Mouse (Mus musculus): Measurements from ENCODE around the gene Inf2.

DNA sequence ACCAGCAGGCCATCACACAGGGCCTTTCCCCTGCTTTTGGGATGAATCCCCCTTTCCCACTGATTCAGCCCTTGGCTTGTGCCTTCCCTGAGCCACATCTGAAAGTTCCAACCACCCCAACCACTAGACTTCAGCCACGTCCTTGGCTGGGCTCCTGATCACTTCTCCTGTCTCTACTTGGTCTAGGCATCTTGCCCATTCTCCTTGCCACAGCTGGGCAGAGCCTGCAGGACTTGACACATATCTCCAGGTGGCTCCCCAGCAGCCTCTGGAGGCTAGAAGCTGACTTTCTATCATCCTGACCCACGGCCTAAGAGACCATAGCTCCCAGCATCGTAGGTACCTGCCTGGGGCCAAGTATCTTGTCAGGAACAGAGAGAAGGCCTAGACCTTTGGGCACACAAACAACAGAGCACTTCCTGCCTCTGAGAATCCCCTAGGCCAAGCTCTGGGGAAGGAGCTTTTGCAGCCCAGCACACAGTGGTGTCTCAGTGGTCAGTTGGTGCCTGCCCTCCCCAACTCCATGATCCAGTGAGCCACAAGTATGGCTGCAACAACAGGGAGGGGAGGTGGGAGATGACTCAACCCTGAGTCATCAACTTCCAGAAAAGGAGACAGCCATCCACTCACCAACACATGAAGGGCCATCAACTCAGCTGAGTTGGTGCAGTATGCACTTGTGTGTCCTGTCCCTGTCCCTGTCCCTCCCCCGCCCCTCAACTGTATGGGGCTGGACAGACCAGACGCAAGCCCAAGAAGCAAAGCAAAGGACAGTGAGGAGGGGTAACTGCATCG, 10.1 kb upstream of the Inf2 start:
- TF ChIP-seq HCFC1 (IDR thresholded peaks at IDR 0.05; ENCODE audit: low read depth, low read length) = no peak
- TF ChIP-seq CTCF (IDR thresholded peaks at IDR 0.05 in 2 of 3, conservative IDR thresholded peaks at IDR 0.05 in 1 of 3; ENCODE audit: control insufficient read depth in 1 of 3, insufficient read depth in 1 of 3, low read depth in 2 of 3, low read length in 3 of 3, poor library complexity in 1 of 3, severe bottlenecking in 1 of 3) = no peak

Measured in MEL (cell line).